Mouse (Mus musculus): Measurements from ENCODE around the gene Col8a2. TPM values are rescaled to one million over a fixed set of nuclear protein-coding genes. Genes with fewer than 3 reads are reported as not detected.
A peak's percentile ranks its signal among the peaks of the same experiment; 100 is the strongest.

Gene Col8a2
- not detected in 2 replicates for polyA plus RNA-seq (2012; ENCODE audit: insufficient read depth, low replicate concordance)

GRCm38 (mm10) chr4:126286492-126286891 is at the start of gene Col8a2:
Gene Col8a2, plus strand, starts transcription at chr4:126286793.
- H3K9me3 ChIP-seq, result peaks cover 9% of the 10 kb centered on the region
- no peaks in the 10 kb centered on the region for H3K36me3 ChIP-seq (replicated peaks; ENCODE audit: low read length)
- peak within 1 kb of the TSS; percentile 83 for H3K4me3 ChIP-seq (replicated peaks)
- H3K27me3 ChIP-seq (replicated peaks), result peaks cover 87% of the 10 kb centered on the region
- H3K4me1 ChIP-seq, result peaks cover 27% of the 10 kb centered on the region
- TF ChIP-seq FLI1 (IDR thresholded peaks at IDR 0.05; ENCODE audit: low read length), result no peak
- no peak for TF ChIP-seq GATA1 (IDR thresholded peaks at IDR 0.05; ENCODE audit: borderline replicate concordance, low read length)

DNA sequence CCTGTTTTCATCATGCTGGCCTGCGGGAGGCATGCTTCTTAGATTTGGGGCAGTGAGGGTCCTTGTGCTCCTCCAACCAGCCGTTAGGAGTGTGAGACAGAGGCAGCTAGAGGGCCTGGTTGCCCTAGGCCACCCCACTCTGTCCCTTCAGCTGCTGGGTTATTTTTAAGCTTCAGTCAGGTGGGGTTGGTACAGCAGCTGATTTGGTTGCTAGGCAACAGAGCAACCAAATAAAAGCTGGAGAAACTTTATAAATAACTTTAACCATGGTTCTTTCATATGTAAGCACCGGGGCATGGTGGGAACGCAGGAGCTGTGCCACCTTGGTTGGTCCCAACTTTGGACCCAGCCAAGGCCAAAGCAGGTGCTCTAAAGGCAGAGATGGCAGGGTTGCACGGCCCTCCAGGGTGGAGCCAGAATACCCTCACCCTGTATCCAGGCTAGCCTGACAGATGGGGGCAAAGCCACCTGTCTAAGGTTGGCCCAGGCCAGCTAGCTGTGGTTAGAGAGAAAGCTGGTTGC is 48.8 kb upstream of the Col8a2 start:
- no peaks in the 10 kb centered on the region for H3K9me3 ChIP-seq
- H3K4me1 ChIP-seq, result peaks cover 13% of the 10 kb centered on the region
- H3K27me3 ChIP-seq (replicated peaks), result no peaks in the 10 kb centered on the region
- H3K36me3 ChIP-seq (replicated peaks; ENCODE audit: low read length), result peaks cover 95% of the 10 kb centered on the region
- TF ChIP-seq GATA1 (IDR thresholded peaks at IDR 0.05; ENCODE audit: borderline replicate concordance, low read length) (no peak), FLI1 (IDR thresholded peaks at IDR 0.05; ENCODE audit: low read length) (no peak)
- no peak overlapping the region for H3K4me3 ChIP-seq (replicated peaks)

DNA sequence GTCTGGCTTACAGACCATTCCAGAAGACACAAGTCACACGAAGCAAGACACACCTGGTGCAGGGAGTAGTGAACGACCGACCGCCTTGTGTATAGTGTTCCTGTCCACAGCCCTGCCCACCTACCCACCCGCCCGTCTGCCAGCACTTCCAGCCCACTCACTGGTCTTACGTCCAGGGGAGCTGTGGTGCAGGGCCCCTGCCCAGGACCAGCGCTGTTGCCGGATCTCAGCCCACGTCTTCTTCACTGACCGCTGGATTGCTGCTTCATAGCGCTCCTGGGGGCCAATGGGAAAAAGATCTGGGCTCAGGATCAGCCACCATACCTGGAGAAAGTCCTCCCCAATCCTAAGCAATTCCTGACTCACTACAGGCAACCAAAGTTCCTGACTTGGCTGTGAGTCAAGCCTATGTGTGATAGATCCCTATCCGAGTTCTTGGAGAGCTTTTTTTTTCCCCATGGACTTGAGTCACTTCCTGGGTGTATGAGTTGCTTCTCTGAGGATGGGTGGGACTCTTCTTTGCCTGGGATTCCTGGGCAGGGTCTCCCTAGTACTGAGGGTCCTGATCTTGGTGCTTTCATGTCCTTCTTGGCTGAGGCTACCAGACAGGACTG is 46.6 kb upstream of the Col8a2 start:
- Histone ChIP-seq H3K9me3 (no peaks in the 10 kb centered on the region), H3K4me3 (replicated peaks) (no peak overlapping the region), H3K4me1 (peaks cover 16% of the 10 kb centered on the region), H3K36me3 (replicated peaks; ENCODE audit: low read length) (peaks cover 75% of the 10 kb centered on the region), H3K27me3 (replicated peaks) (no peaks in the 10 kb centered on the region)
- TF ChIP-seq GATA1 (IDR thresholded peaks at IDR 0.05; ENCODE audit: borderline replicate concordance, low read length), result no peak
- no peak for TF ChIP-seq FLI1 (IDR thresholded peaks at IDR 0.05; ENCODE audit: low read length)

DNA sequence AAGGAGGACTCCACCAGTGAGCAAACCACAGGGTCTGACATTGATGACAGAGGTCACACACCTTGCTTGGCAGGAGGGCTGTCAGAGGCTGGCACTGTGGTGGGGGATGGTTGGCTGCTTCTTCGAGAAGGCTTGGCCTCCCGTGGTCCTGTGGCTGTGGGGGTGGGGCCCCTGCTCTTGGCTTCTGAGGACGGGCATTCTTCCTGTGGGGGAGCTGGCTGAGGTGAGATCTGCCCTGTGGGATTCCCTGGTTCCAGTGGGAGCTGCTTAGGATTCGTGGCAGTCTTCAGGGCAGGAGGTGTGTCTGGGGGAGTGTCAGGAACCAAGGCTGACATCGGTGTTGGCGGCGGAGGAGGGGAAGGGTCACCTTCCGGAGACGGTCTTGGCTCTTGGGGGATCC is 44.6 kb upstream of the Col8a2 start:
- Histone ChIP-seq H3K9me3 (no peaks in the 10 kb centered on the region), H3K4me1 (peaks cover 16% of the 10 kb centered on the region), H3K36me3 (replicated peaks; ENCODE audit: low read length) (peaks cover 67% of the 10 kb centered on the region), H3K4me3 (replicated peaks) (no peak overlapping the region), H3K27me3 (replicated peaks) (no peaks in the 10 kb centered on the region)
- TF ChIP-seq GATA1 (IDR thresholded peaks at IDR 0.05; ENCODE audit: borderline replicate concordance, low read length) (no peak), FLI1 (IDR thresholded peaks at IDR 0.05; ENCODE audit: low read length) (no peak)

- Histone ChIP-seq H3K27me3 (replicated peaks) (no peaks in the 10 kb centered on the region), H3K4me3 (replicated peaks) (no peak overlapping the region), H3K9me3 (no peaks in the 10 kb centered on the region), H3K36me3 (replicated peaks; ENCODE audit: low read length) (peaks cover 61% of the 10 kb centered on the region), H3K4me1 (peaks cover 16% of the 10 kb centered on the region)
- TF ChIP-seq FLI1 (IDR thresholded peaks at IDR 0.05; ENCODE audit: low read length) (no peak), GATA1 (IDR thresholded peaks at IDR 0.05; ENCODE audit: borderline replicate concordance, low read length) (no peak)
These were observed 44.1 kb upstream of the Col8a2 start for GRCm38 (mm10) chr4:126242510-126242909.

GRCm38 (mm10) chr4:126246202-126246889 is 40.2 kb upstream of the Col8a2 start:
- no peak for TF ChIP-seq FLI1 (IDR thresholded peaks at IDR 0.05; ENCODE audit: low read length)
- no peak for TF ChIP-seq GATA1 (IDR thresholded peaks at IDR 0.05; ENCODE audit: borderline replicate concordance, low read length)
- Histone ChIP-seq H3K4me1 (peaks cover 38% of the 10 kb centered on the region), H3K36me3 (replicated peaks; ENCODE audit: low read length) (peaks cover 26% of the 10 kb centered on the region), H3K27me3 (replicated peaks) (no peaks in the 10 kb centered on the region), H3K4me3 (replicated peaks) (no peak overlapping the region), H3K9me3 (no peaks in the 10 kb centered on the region)

- no peak for TF ChIP-seq FLI1 (IDR thresholded peaks at IDR 0.05; ENCODE audit: low read length)
- TF ChIP-seq GATA1 (IDR thresholded peaks at IDR 0.05; ENCODE audit: borderline replicate concordance, low read length), result no peak
- Histone ChIP-seq H3K36me3 (replicated peaks; ENCODE audit: low read length) (peaks cover 10% of the 10 kb centered on the region), H3K27me3 (replicated peaks) (no peaks in the 10 kb centered on the region), H3K4me1 (peaks cover 43% of the 10 kb centered on the region), H3K4me3 (replicated peaks) (no peak overlapping the region), H3K9me3 (no peaks in the 10 kb centered on the region)
These were observed 38.2 kb upstream of the Col8a2 start for GRCm38 (mm10) chr4:126248261-126248868.

GRCm38 (mm10) chr4:126250659-126251058 is 35.9 kb upstream of the Col8a2 start:
- H3K4me1 ChIP-seq, result peaks cover 66% of the 10 kb centered on the region
- TF ChIP-seq GATA1 (IDR thresholded peaks at IDR 0.05; ENCODE audit: borderline replicate concordance, low read length) (no peak), FLI1 (IDR thresholded peaks at IDR 0.05; ENCODE audit: low read length) (no peak)
- H3K36me3 ChIP-seq (replicated peaks; ENCODE audit: low read length), result peaks cover 7% of the 10 kb centered on the region
- H3K4me3 ChIP-seq (replicated peaks), result peak overlapping the region; percentile 53
- peaks cover 10% of the 10 kb centered on the region for H3K27me3 ChIP-seq (replicated peaks)
- no peaks in the 10 kb centered on the region for H3K9me3 ChIP-seq

DNA sequence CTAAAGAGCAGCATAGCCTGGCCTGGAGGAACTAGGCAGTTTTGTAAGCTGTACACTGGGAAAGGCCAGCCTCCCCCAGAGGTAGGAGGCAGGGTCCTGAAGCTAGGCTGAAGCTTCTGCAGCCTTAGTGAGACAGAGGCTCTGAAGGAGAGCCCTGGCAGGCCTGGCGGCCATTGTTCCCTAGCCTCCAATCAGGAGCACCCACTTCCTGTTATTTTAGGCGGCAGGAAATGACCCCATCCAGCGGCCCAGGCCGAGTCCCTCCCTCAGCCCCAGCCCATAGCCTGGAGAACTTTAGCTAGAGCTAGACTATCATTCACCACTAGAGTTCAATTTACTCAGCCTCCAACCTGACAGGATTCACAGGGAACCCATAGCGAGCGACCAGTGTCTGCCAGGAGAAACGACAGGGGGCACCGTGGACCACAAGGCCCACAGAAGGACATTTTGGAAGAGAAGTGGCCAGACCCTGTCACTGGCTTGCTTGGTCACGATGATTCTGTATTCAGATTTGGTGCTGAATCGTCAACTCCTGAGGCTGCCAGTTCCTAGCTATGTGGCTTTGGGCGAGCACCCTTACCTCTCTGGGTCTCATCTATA is 34.8 kb upstream of the Col8a2 start:
- Histone ChIP-seq H3K27me3 (replicated peaks) (peaks cover 10% of the 10 kb centered on the region), H3K4me3 (replicated peaks) (peak overlapping the region; percentile 30), H3K9me3 (no peaks in the 10 kb centered on the region), H3K4me1 (peaks cover 69% of the 10 kb centered on the region), H3K36me3 (replicated peaks; ENCODE audit: low read length) (no peaks in the 10 kb centered on the region)
- TF ChIP-seq GATA1 (IDR thresholded peaks at IDR 0.05; ENCODE audit: borderline replicate concordance, low read length) (no peak), FLI1 (IDR thresholded peaks at IDR 0.05; ENCODE audit: low read length) (no peak)

All from megakaryocyte, embryonic 14.5 days (primary cell).